Mouse (Mus musculus): ENCODE results near the gene Trex1.

Gene Trex1

DNA sequence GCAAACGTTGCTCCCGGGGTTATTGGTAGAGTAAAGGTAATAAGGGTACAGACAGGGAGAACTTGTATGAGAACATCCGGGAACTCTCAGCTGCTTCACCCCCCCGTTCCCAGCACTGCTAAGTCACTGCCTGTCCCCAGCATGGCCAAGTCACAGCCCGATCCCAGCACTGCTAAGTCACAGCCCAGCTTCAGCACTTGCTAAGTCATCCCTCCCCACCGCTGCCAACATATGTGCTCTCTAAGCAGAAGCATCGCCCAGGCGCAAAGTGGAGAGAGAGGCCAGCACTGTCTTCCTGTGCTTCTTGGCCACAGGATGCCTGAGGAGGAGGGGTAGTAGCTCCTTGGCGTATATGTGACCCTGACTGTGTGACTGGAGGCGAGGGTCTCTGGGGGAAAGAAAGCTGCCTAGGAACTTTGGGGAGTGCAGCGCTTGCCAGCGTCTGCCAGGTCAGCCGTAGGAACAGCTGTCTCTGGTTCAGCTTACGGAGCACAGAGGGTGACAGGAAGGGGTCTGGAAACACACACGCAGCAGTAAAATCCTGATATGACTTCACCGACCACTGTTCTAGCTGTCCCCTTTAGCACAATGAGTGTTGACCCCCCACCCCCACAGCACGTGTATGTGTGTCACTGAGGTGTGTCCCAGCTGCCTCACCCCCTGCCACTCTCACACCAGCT lies 49.8 kb downstream of the Trex1 start:
- no peak for DNase-seq

DNA sequence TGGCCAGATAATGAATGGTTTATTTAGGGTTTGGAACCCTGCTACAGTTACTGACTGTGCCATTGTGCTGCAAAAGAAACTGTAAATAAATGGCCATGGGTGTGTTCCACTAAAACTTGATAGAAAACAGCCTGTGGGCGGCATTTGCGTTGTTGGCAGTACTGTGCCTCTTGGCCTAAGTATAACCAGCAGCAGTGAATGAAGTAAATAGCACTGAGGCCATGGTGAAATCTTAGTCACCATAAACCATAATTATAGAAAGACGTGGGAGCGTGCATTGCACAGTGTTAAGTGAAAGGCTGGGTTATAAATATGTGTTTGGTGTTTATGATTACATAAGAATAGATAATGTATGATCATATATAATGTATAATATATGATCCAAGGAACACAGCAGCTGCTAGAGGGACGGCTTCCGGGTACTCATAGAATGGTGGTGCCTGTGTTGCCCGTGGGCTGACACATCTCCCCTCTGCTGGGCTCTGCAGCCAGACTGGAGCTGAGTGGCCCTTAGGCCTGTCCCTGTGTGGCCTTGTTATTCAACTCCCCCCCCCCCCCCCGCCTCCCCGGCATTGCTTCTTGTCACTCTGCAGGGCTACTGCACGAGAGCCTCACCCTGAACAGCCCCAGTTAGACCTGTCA lies 50.4 kb downstream of the Trex1 start:
- no peak for DNase-seq

DNA sequence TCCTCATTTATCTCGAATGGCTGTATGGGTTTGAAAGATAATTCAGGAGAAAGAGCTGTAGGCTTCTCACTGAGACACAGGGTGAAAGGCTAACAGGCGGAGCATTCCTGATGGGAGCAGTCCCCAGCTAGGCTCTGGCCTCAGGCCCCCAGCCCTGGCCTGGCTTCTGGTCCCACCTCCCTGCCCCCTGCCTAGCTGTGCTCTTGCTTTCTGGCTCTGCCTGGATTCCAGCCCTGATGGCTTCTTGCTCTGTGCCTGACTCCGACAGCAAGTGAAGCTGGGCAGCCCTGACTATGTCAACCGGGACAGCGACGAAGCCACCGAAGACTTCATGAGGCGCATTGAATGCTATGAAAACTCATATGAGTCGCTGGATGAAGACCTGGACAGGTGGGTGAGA lies 51.5 kb downstream of the Trex1 start:
- no peak for DNase-seq

Data from lung, adult 18-20 months (tissue).